Mouse (Mus musculus): Measurements from ENCODE around the gene Nrxn2. TPM values are rescaled to one million over a fixed set of nuclear protein-coding genes. Genes with fewer than 3 reads are reported as not detected.

Gene Nrxn2
- polyA plus RNA-seq, 1 experiment from 2014 or later, result 16.0 TPM

- no peak overlapping the region for H3K27ac ChIP-seq (replicated peaks)
- no peaks in the 10 kb centered on the region for H3K36me3 ChIP-seq
- no peak overlapping the region for H3K4me2 ChIP-seq (replicated peaks)
- H3K9me3 ChIP-seq, result no peaks in the 10 kb centered on the region
- peak; percentile 56 for ATAC-seq (ENCODE audit: low FRiP score, low read depth)
- H3K27me3 ChIP-seq, result peaks cover 44% of the 10 kb centered on the region
- no peak overlapping the region for H3K9ac ChIP-seq (replicated peaks)
- WGBS, result 0% methylated on average over 4 of the region's 4 CpGs
- H3K4me1 ChIP-seq, result peaks cover 17% of the 10 kb centered on the region
- no peak overlapping the region for H3K4me3 ChIP-seq
These were observed 70.5 kb downstream of the Nrxn2 start for GRCm38 (mm10) chr19:6489030-6489429.

- H3K4me3 ChIP-seq, result no peak overlapping the region
- peaks cover 37% of the 10 kb centered on the region for H3K4me1 ChIP-seq
- no peak overlapping the region for H3K4me2 ChIP-seq (replicated peaks)
- WGBS, result 89% methylated on average over 8 of the region's 8 CpGs
- ATAC-seq (ENCODE audit: low FRiP score, low read depth), result no peak
- no peaks in the 10 kb centered on the region for H3K36me3 ChIP-seq
- no peak overlapping the region for H3K27ac ChIP-seq (replicated peaks)
- no peak overlapping the region for H3K9ac ChIP-seq (replicated peaks)
- peaks cover 67% of the 10 kb centered on the region for H3K27me3 ChIP-seq
- H3K9me3 ChIP-seq, result no peaks in the 10 kb centered on the region
These were observed 73.0 kb downstream of the Nrxn2 start for GRCm38 (mm10) chr19:6491538-6491937.

GRCm38 (mm10) chr19:6492124-6492523 lies 73.6 kb downstream of the Nrxn2 start:
- H3K9me3 ChIP-seq, result no peaks in the 10 kb centered on the region
- H3K4me1 ChIP-seq, result peaks cover 37% of the 10 kb centered on the region
- H3K4me3 ChIP-seq, result no peak overlapping the region
- ATAC-seq (ENCODE audit: low FRiP score, low read depth), result no peak
- no peaks in the 10 kb centered on the region for H3K36me3 ChIP-seq
- no peak overlapping the region for H3K27ac ChIP-seq (replicated peaks)
- H3K4me2 ChIP-seq (replicated peaks), result no peak overlapping the region
- H3K27me3 ChIP-seq, result peaks cover 64% of the 10 kb centered on the region
- 21% methylated on average over 12 of the region's 12 CpGs for WGBS
- no peak overlapping the region; the same call in 1 of the 2 replicates for H3K9ac ChIP-seq (replicated peaks)

GRCm38 (mm10) chr19:6493219-6493618 lies 74.7 kb downstream of the Nrxn2 start:
- Histone ChIP-seq H3K9ac (replicated peaks) (no peak overlapping the region), H3K4me3 (no peak overlapping the region), H3K4me2 (replicated peaks) (no peak overlapping the region), H3K4me1 (peaks cover 41% of the 10 kb centered on the region), H3K9me3 (no peaks in the 10 kb centered on the region), H3K27me3 (peaks cover 57% of the 10 kb centered on the region), H3K27ac (replicated peaks) (no peak overlapping the region), H3K36me3 (no peaks in the 10 kb centered on the region)
- no peak for ATAC-seq (ENCODE audit: low FRiP score, low read depth)
- WGBS, result 88% methylated on average over 7 of the region's 7 CpGs

- no peak overlapping the region for H3K4me2 ChIP-seq (replicated peaks)
- no peak for ATAC-seq (ENCODE audit: low FRiP score, low read depth)
- H3K9me3 ChIP-seq, result no peaks in the 10 kb centered on the region
- H3K36me3 ChIP-seq, result no peaks in the 10 kb centered on the region
- peaks cover 48% of the 10 kb centered on the region for H3K4me1 ChIP-seq
- H3K27me3 ChIP-seq, result peaks cover 64% of the 10 kb centered on the region
- WGBS, result 64% methylated on average over 5 of the region's 7 CpGs
- H3K27ac ChIP-seq (replicated peaks), result no peak overlapping the region
- no peak overlapping the region for H3K4me3 ChIP-seq
- H3K9ac ChIP-seq (replicated peaks), result no peak overlapping the region
These were observed 75.5 kb downstream of the Nrxn2 start for GRCm38 (mm10) chr19:6494032-6494431.

- H3K9ac ChIP-seq (replicated peaks), result peak overlapping the region; percentile 24; the same call in 1 of the 2 replicates
- ATAC-seq (ENCODE audit: low FRiP score, low read depth), result no peak
- no peaks in the 10 kb centered on the region for H3K9me3 ChIP-seq
- peak overlapping the region; percentile 27; the same call in 1 of the 2 replicates for H3K27ac ChIP-seq (replicated peaks)
- no peak overlapping the region; the same call in 1 of the 2 replicates for H3K4me2 ChIP-seq (replicated peaks)
- H3K36me3 ChIP-seq, result no peaks in the 10 kb centered on the region
- no peak overlapping the region for H3K4me3 ChIP-seq
- peaks cover 54% of the 10 kb centered on the region for H3K4me1 ChIP-seq
- 73% methylated on average over 18 of the region's 18 CpGs for WGBS
- H3K27me3 ChIP-seq, result peaks cover 68% of the 10 kb centered on the region
These were observed 76.1 kb downstream of the Nrxn2 start for GRCm38 (mm10) chr19:6494504-6495170.

GRCm38 (mm10) chr19:6495714-6496113 lies 77.2 kb downstream of the Nrxn2 start:
- Histone ChIP-seq H3K9me3 (no peaks in the 10 kb centered on the region), H3K4me2 (replicated peaks) (no peak overlapping the region), H3K27ac (replicated peaks) (peak overlapping the region; percentile 27; the same call in 1 of the 2 replicates), H3K4me3 (no peak overlapping the region), H3K36me3 (no peaks in the 10 kb centered on the region), H3K4me1 (peaks cover 64% of the 10 kb centered on the region), H3K27me3 (peaks cover 67% of the 10 kb centered on the region), H3K9ac (replicated peaks) (no peak overlapping the region; the same call in 1 of the 2 replicates)
- 37% methylated on average over 8 of the region's 8 CpGs for WGBS
- ATAC-seq (ENCODE audit: low FRiP score, low read depth), result no peak

- H3K9ac ChIP-seq (replicated peaks), result peak overlapping the region; percentile 93
- peak overlapping the region; percentile 91 for H3K27ac ChIP-seq (replicated peaks)
- peak; percentile 21 for ATAC-seq (ENCODE audit: low FRiP score, low read depth)
- H3K4me3 ChIP-seq, result peak overlapping the region; percentile 90
- H3K4me1 ChIP-seq, result peaks cover 73% of the 10 kb centered on the region
- H3K9me3 ChIP-seq, result no peaks in the 10 kb centered on the region
- H3K4me2 ChIP-seq (replicated peaks), result peak overlapping the region; percentile 96
- peaks cover 66% of the 10 kb centered on the region for H3K27me3 ChIP-seq
- 7% methylated on average over 6 of the region's 6 CpGs for WGBS
- H3K36me3 ChIP-seq, result no peaks in the 10 kb centered on the region
These were observed 78.1 kb downstream of the Nrxn2 start for GRCm38 (mm10) chr19:6496462-6497149.

- no peaks in the 10 kb centered on the region for H3K9me3 ChIP-seq
- 2% methylated on average over 9 of the region's 39 CpGs for WGBS
- peaks cover 63% of the 10 kb centered on the region for H3K27me3 ChIP-seq
- H3K4me3 ChIP-seq, result peak overlapping the region; percentile 90
- H3K4me2 ChIP-seq (replicated peaks), result peak overlapping the region; percentile 96
- peaks cover 76% of the 10 kb centered on the region for H3K4me1 ChIP-seq
- peak overlapping the region; percentile 93 for H3K9ac ChIP-seq (replicated peaks)
- no peaks in the 10 kb centered on the region for H3K36me3 ChIP-seq
- peak; percentile 73 for ATAC-seq (ENCODE audit: low FRiP score, low read depth)
- H3K27ac ChIP-seq (replicated peaks), result peak overlapping the region; percentile 91
These were observed 78.7 kb downstream of the Nrxn2 start for GRCm38 (mm10) chr19:6497150-6497801.

GRCm38 (mm10) chr19:6497803-6498202 lies 79.3 kb downstream of the Nrxn2 start:
- WGBS, result under 1% methylated on average over 39 of the region's 39 CpGs
- Histone ChIP-seq H3K9ac (replicated peaks) (peak overlapping the region; percentile 93), H3K27ac (replicated peaks) (peak overlapping the region; percentile 91), H3K4me3 (peak overlapping the region; percentile 90), H3K27me3 (peaks cover 61% of the 10 kb centered on the region), H3K9me3 (no peaks in the 10 kb centered on the region), H3K4me1 (peaks cover 76% of the 10 kb centered on the region), H3K36me3 (no peaks in the 10 kb centered on the region), H3K4me2 (replicated peaks) (peak overlapping the region; percentile 96)
- ATAC-seq (ENCODE audit: low FRiP score, low read depth), result peak; percentile 16; the same call in 1 of the 2 replicates

GRCm38 (mm10) chr19:6498350-6499131 lies 80.0 kb downstream of the Nrxn2 start:
- no peaks in the 10 kb centered on the region for H3K9me3 ChIP-seq
- WGBS, result 6% methylated on average over 25 of the region's 38 CpGs
- H3K27ac ChIP-seq (replicated peaks), result peak overlapping the region; percentile 91
- peak overlapping the region; percentile 96 for H3K4me2 ChIP-seq (replicated peaks)
- no peak for ATAC-seq (ENCODE audit: low FRiP score, low read depth)
- peaks cover 83% of the 10 kb centered on the region for H3K4me1 ChIP-seq
- peaks cover 56% of the 10 kb centered on the region for H3K27me3 ChIP-seq
- peak overlapping the region; percentile 90 for H3K4me3 ChIP-seq
- peak overlapping the region; percentile 93 for H3K9ac ChIP-seq (replicated peaks)
- no peaks in the 10 kb centered on the region for H3K36me3 ChIP-seq

All from midbrain, embryonic 12.5 days (tissue).